Mouse (Mus musculus) forebrain, embryonic 14.5 days (tissue): Measurements from ENCODE around the gene Dedd. TPM values are rescaled to one million over a fixed set of nuclear protein-coding genes. Genes with fewer than 3 reads are reported as not detected.
A peak's percentile ranks its signal among the peaks of the same experiment; 100 is the strongest.
"Not testable (repeated sequence)": the region's sequence is repeated elsewhere in the genome, so short reads cannot be mapped to it uniquely, and the experiment has no call there.

Experiments
- ATAC-seq: fragments of 200-750 bp; cut with Nextera tagmentation; 2 replicates; pipeline ENCODE4 v1.8.0; 2017; ENCODE audit warnings: mild to moderate bottlenecking, moderate library complexity
- DNase-seq: peaks from one replicate; pipeline ENCODE4 v3.0.0-alpha.2; 2015; ENCODE audit warnings: low spot score
- H3K27ac ChIP-seq: fragments of 300-500 bp; sonication (generic); 2 replicates; pipeline ENCODE4 v1.5.1; 2014; ENCODE audit warnings: low read depth, mild to moderate bottlenecking, control low read depth, low read length, moderate library complexity
- H3K27me3 ChIP-seq: fragments of 300-500 bp; sonication (generic); replicated peaks from 2 replicates; pipeline ENCODE4 v1.6.1; 2014; ENCODE audit warnings: low read length, control low read depth, mixed read lengths; ENCODE audit not compliant: control insufficient read depth, insufficient read depth
- H3K36me3 ChIP-seq: fragments of 300-500 bp; sonication (generic); 2 replicates; pipeline ENCODE4 v1.6.1; 2014; ENCODE audit warnings: low read length, control low read depth; ENCODE audit not compliant: control insufficient read depth, insufficient read depth
- H3K4me1 ChIP-seq: fragments of 300-500 bp; sonication (generic); 2 replicates; pipeline ENCODE4 v1.6.1; 2014; ENCODE audit warnings: antibody characterized with exemption, low read length, control low read depth; ENCODE audit not compliant: control insufficient read depth, insufficient read depth
- H3K4me2 ChIP-seq: fragments of 300-500 bp; sonication (generic); 2 replicates; pipeline ENCODE4 v1.6.1; 2014; ENCODE audit warnings: mild to moderate bottlenecking, control low read depth, low read length
- H3K4me3 ChIP-seq: fragments of 300-500 bp; sonication (generic); 2 replicates; pipeline ENCODE4 v1.5.1; 2014; ENCODE audit warnings: low read depth, low read length, control low read depth
- H3K9ac ChIP-seq: fragments of 300-500 bp; sonication (generic); 2 replicates; pipeline ENCODE4 v1.6.1; 2014; ENCODE audit warnings: mild to moderate bottlenecking, low read length, control low read depth, moderate library complexity
- H3K9me3 ChIP-seq: fragments of 300-500 bp; sonication (generic); replicated peaks from 2 replicates; pipeline ENCODE4 v1.6.1; 2016; ENCODE audit warnings: low read length, control low read depth, mixed read lengths; ENCODE audit not compliant: control insufficient read depth
- WGBS: fragments of 180-500 bp; shearing (Covaris S2); extraction: QIAGEN DNeasy Blood & Tissue Kit; methylation state at CpG from one replicate; pipeline ENCODE4 v1.1.7; 2014; 5-methylcytosine and 5-hydroxymethylcytosine counted together
- polyA plus RNA-seq: library from polyadenylated mRNA; unstranded; fragments of >200 nt; fragmentation: Nextera tagmentation; extraction: Ambion mirVana; gene quantifications from 2 replicates; pipeline ENCODE4 v1.2.1, GENCODE M21; 2014

Dedd gene
- polyA plus RNA-seq, 1 experiment from 2014 or later = 53.9 TPM

DNA sequence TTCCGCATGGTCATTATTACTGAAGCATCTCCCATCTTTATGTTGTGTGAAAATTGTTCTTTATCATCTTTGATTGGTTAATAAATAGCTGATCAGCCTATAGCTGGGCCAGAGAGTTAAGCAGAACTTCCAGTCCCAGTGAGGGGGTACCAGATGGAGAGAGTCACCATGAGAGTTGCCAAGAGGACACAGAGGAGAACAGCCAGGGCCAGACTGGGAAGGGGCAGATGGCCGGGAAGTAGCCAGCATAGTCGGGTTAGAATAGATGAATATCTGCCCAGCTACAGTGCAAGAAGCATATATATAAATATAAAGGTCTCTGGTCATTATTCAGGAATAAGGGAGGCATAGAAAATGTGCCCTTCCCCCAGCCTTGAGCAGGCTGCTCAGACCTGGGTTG is 30.7 kb upstream of the Dedd start:
- no peak overlapping the region for H3K4me2 ChIP-seq
- H3K27me3 ChIP-seq = 0 out of 2 replicates have a peak, but pooled peaks cover 3% of the 10 kb centered on the region
- no peak overlapping the region for H3K4me3 ChIP-seq
- no peaks in the 10 kb centered on the region for H3K36me3 ChIP-seq
- peaks cover 7% of the 10 kb centered on the region; the same call in 1 of the 2 replicates for H3K4me1 ChIP-seq
- WGBS = 63% methylated on average over 3 of the region's 3 CpGs
- H3K27ac ChIP-seq = no peak overlapping the region
- no peak overlapping the region for H3K9ac ChIP-seq
- no peak for DNase-seq
- no peaks in the 10 kb centered on the region for H3K9me3 ChIP-seq
- no peak for ATAC-seq

DNA sequence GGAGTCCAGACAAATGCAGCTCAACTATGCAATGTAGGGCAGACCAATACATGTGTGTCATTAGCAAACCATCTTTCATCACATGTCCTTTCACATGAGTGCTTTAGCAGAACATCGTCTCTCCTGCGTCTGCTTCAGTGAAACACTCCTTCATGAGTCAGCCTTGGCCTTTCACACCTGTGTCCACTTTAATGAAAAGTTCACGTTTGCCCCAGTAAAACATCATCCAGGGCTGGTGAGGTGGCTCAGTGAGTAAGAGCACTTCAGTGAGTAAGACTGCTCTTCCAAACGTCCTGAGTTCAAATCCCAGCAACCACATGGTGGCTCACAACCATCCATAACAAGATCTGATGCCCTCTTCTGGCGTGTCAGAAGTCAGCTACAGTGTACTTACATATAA is 22.8 kb upstream of the Dedd start:
- H3K27ac ChIP-seq, H3K4me2 ChIP-seq, H3K4me1 ChIP-seq, H3K4me3 ChIP-seq, H3K9me3 ChIP-seq, H3K27me3 ChIP-seq, H3K9ac ChIP-seq, ATAC-seq, H3K36me3 ChIP-seq, DNase-seq: not testable (repeated sequence)
- 70% methylated on average over 5 of the region's 5 CpGs for WGBS

GRCm38 (mm10) chr1:171309321-171309720 is 19.6 kb upstream of the Dedd start:
- DNase-seq (no peak), ATAC-seq (no peak)
- Histone ChIP-seq H3K9ac (no peak overlapping the region), H3K4me2 (no peak overlapping the region), H3K27me3 (no peaks in the 10 kb centered on the region), H3K27ac (no peak overlapping the region), H3K9me3 (no peaks in the 10 kb centered on the region), H3K36me3 (no peaks in the 10 kb centered on the region), H3K4me1 (no peaks in the 10 kb centered on the region), H3K4me3 (no peak overlapping the region)
- 67% methylated on average over 2 of the region's 2 CpGs for WGBS

DNA sequence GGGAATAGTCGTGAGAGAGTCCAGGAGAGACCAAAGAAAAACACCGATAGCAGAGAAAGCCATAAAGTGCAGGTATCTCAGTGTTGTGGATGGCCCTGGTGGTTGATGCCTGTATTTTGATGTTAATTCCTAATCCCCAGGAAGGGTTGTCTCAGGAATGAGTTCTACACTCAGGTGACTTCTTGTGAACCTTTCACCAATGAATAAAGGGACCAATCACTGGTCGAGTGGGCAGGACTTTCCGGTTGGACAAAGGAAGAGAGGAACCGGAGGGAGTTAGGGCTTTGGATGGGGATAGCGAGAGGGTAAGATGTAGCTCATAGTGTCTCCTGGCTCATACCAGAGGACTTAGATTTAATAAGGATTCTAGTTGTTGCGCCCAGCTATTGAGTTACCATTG is 9.2 kb upstream of the Dedd start:
- no peak for DNase-seq
- 8% methylated on average over 7 of the region's 7 CpGs for WGBS
- H3K27me3 ChIP-seq = no peaks in the 10 kb centered on the region
- no peak overlapping the region for H3K27ac ChIP-seq
- H3K36me3 ChIP-seq = no peaks in the 10 kb centered on the region
- no peak for ATAC-seq
- H3K9me3 ChIP-seq = no peaks in the 10 kb centered on the region
- H3K4me2 ChIP-seq = no peak overlapping the region
- no peak overlapping the region for H3K4me3 ChIP-seq
- H3K4me1 ChIP-seq = no peaks in the 10 kb centered on the region
- no peak overlapping the region for H3K9ac ChIP-seq

DNA sequence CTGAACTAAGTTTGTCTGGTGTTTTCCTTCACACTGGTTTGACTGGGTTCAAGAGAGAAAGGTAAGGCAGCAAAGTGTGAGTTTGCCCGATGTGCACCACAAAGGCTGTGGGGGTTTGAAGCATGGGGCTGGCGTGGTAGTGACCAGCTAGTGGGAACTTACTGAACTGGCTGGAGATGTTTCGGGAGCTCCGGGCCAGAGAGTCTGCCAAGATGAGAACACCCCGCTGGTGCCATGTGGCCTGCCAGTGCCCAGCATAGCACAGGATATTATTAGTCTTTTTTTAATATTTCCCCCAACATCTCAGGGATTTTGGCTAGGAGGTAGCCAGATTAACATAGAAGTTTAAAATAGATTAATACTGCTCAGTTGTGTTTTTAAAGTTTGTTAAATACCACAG is 8.8 kb upstream of the Dedd start:
- Histone ChIP-seq H3K4me3 (no peak overlapping the region), H3K36me3 (no peaks in the 10 kb centered on the region)

GRCm38 (mm10) chr1:171321415-171321814 is 7.5 kb upstream of the Dedd start:
- Histone ChIP-seq H3K4me1 (no peaks in the 10 kb centered on the region; the same call in 1 of the 2 replicates), H3K9ac (no peak overlapping the region), H3K9me3 (no peaks in the 10 kb centered on the region), H3K4me3 (no peak overlapping the region), H3K4me2 (no peak overlapping the region), H3K27ac (no peak overlapping the region), H3K36me3 (0 out of 2 replicates have a peak, but pooled peaks cover 3% of the 10 kb centered on the region), H3K27me3 (no peaks in the 10 kb centered on the region)
- 0 out of 2 replicates have a peak, but pooled peaks have one; percentile 29 for ATAC-seq
- peak; percentile 73 for DNase-seq

More for the DNA sequence above, 8.8 kb upstream of the Dedd start:
- DNase-seq (no peak), ATAC-seq (no peak)
- no peaks in the 10 kb centered on the region for H3K9me3 ChIP-seq
- no peaks in the 10 kb centered on the region for H3K27me3 ChIP-seq
- 12% methylated on average over 5 of the region's 5 CpGs for WGBS
- no peak overlapping the region for H3K4me2 ChIP-seq
- H3K27ac ChIP-seq = no peak overlapping the region
- no peaks in the 10 kb centered on the region for H3K4me1 ChIP-seq
- H3K9ac ChIP-seq = no peak overlapping the region

DNA sequence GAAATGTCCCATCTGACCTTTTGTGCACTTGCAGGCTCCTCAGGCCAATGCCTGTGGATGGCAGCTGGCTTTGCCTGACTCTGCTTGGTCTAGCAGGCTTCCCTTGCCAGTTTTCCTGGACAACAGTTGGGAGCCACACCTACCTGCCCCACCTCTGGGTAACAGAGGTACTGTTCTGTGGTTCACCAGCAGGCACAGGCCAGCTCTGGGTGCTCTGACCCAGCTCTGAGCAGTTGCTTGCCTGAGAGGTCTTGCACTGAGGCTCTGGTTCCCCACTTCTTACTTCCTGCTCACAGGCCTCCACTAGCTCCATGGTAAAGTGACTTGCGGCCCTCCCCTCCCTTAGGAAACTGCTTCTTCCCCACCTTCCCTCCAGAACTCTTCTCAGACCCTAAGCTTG is 6.9 kb upstream of the Dedd start:
- WGBS = 69% methylated on average over 1 of the region's 1 CpGs
- no peak overlapping the region for H3K4me3 ChIP-seq
- no peak overlapping the region for H3K4me2 ChIP-seq
- 0 out of 2 replicates have a peak, but pooled peaks have one; percentile 34 for ATAC-seq
- H3K9ac ChIP-seq = no peak overlapping the region
- no peaks in the 10 kb centered on the region for H3K9me3 ChIP-seq
- no peak for DNase-seq
- no peaks in the 10 kb centered on the region for H3K27me3 ChIP-seq
- H3K36me3 ChIP-seq = 0 out of 2 replicates have a peak, but pooled peaks cover 3% of the 10 kb centered on the region
- H3K4me1 ChIP-seq = no peaks in the 10 kb centered on the region; the same call in 1 of the 2 replicates
- no peak overlapping the region for H3K27ac ChIP-seq

DNA sequence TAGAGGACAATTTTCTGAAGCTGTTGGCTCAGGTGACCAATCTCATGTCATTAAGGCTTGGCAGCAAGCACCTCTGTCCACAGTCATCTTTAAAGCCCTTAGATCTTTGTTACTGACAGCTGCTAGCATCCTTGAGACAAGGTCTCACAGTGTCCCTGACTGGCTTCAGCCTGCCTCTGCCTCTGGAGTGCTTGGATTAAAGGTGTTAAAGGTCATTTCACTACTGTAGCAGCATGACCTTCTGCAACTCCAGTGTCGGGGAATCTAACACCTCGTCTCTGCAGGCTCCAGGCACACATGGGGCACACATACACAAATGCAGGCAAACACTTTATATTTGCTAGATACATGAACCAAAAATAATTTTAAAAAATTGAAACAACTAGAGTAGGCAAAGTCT is 3.4 kb upstream of the Dedd start:
- Histone ChIP-seq H3K4me2 (no peak overlapping the region), H3K27ac (no peak overlapping the region), H3K36me3 (0 out of 2 replicates have a peak, but pooled peaks cover 3% of the 10 kb centered on the region), H3K4me3 (no peak overlapping the region), H3K27me3 (no peaks in the 10 kb centered on the region), H3K4me1 (peaks cover 13% of the 10 kb centered on the region), H3K9me3 (no peaks in the 10 kb centered on the region), H3K9ac (no peak overlapping the region)
- 94% methylated on average over 2 of the region's 2 CpGs for WGBS
- ATAC-seq = no peak
- no peak for DNase-seq

DNA sequence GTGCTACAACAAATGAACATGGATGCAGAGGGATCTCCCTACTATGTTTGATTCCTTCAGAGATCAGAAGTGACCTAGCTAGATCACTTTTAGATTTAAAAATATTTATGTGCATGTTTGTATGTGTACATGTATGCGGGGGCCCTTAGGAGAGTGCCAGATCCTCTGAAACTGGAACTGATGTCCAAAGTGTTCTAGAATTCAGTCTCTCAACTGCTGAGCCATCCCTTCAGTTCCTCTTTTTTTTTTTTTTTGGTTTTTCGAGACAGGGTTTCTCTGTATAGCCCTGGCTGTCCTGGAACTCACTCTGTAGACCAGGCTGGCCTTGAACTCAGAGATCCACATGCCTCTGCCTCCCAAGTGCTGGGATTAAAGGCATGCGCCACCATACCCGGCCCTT is 2.4 kb upstream of the Dedd start:
- H3K4me1 ChIP-seq = peaks cover 19% of the 10 kb centered on the region
- H3K27me3 ChIP-seq, H3K9ac ChIP-seq, H3K4me2 ChIP-seq, H3K27ac ChIP-seq, DNase-seq, H3K9me3 ChIP-seq, ATAC-seq, H3K36me3 ChIP-seq, H3K4me3 ChIP-seq: not testable (repeated sequence)
- WGBS = 88% methylated on average over 4 of the region's 4 CpGs
